Mouse (Mus musculus): ENCODE measurements around the gene Rpl31.

DNA sequence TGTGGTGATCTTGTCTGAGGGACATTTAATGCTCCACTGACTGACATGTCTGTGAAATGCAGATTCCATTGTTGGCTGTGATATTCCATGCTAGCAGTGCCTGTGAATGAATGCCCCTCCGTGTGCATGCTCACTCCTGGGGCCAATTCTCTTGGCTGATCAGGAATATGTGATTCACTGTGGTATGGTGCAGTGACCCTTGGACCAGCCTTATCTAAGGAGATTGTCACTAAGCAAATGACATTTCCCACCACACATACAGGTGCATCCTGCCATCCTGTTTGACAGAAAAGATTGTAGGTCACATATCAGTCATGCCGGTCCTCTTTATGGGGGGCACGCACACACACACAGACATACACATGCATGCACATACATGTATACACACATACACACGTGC, 35.2 kb upstream of the Rpl31 start:
- TF ChIP-seq CTCF (IDR thresholded peaks at IDR 0.05; ENCODE audit: control insufficient read depth, insufficient read depth, insufficient replicate concordance, low read depth, low read length) (no peak), POLR2A (IDR thresholded peaks at IDR 0.05; ENCODE audit: control insufficient read depth, low read depth, low read length) (no peak)
